Comparison of ENCODE assay signal across 21 mouse cellular contexts in the genomic region with DNA sequence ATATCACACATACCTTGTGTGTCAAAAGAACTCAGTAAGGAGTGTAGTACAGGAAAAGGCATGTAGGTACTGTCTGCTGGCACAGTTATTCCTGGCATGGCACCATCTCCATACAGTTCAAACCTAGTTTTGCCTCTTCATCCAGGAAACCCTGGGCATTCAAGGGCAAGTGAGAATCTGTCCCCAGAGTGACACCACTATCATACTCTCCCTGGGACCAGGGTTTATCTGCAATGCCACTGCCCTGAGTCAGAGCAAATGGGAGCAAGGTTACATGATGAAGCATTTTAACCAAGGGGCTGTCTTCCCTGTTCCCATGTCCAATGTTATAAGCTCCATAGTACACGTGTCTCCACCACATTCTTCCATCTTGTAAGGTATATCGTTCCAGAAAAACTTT.
"Had no signal": no experiment of that assay in that cellular context is flagged by ENCODE, and none has a peak within 500 bp of the region (broad histone marks: within the 10 kb centered on the region; RNA-seq: fewer than 3 reads in every experiment).

No protein-coding gene starts in this region.

- DNase-seq: gastrocnemius, postnatal 10 days; gastrocnemius, postnatal 25 days; heart, adult 18-20 months; kidney, adult 18-20 months; kidney, adult 8-10 months; kidney, postnatal 10 days; kidney, postnatal 25 days; kidney, postnatal 4 days; layer of hippocampus, postnatal 36 days; left cerebral cortex, postnatal 4 days had no signal

- H3K27me3 ChIP-seq: heart, embryonic 13.5 days; heart, embryonic 15.5 days; hindbrain, embryonic 12.5 days; intestine, embryonic 15.5 days; liver, embryonic 12.5 days had no signal

- H3K4me3 ChIP-seq: heart, embryonic 13.5 days; heart, embryonic 15.5 days; hindbrain, embryonic 10.5 days; hindbrain, embryonic 12.5 days; intestine, embryonic 15.5 days; layer of hippocampus, adult 2 months; limb, embryonic 13.5 days; limb, embryonic 15.5 days; liver, embryonic 12.5 days had no signal

- H3K27ac ChIP-seq: heart, embryonic 13.5 days; heart, embryonic 15.5 days; hindbrain, embryonic 10.5 days; hindbrain, embryonic 12.5 days; hindbrain, embryonic 14.5 days; intestine, embryonic 15.5 days; limb, embryonic 13.5 days; limb, embryonic 15.5 days; liver, embryonic 12.5 days; liver, embryonic 14.5 days had no signal

- H3K36me3 ChIP-seq: heart, embryonic 13.5 days; heart, embryonic 15.5 days; intestine, embryonic 15.5 days; limb, embryonic 13.5 days; limb, embryonic 15.5 days; liver, embryonic 12.5 days had no signal

- H3K9me3 ChIP-seq: heart, embryonic 15.5 days; intestine, embryonic 15.5 days; limb, embryonic 15.5 days; liver, embryonic 12.5 days had no signal

- H3K4me1 ChIP-seq: heart, embryonic 15.5 days; hindbrain, embryonic 10.5 days; hindbrain, embryonic 12.5 days; intestine, embryonic 15.5 days; limb, embryonic 13.5 days; limb, embryonic 15.5 days; liver, embryonic 12.5 days had no signal
